Mouse (Mus musculus) lung, adult 10 weeks (tissue): Measurements from ENCODE around the gene Gm13290. TPM values are rescaled to one million over a fixed set of nuclear protein-coding genes. Genes with fewer than 3 reads are reported as not detected.

Experiments used
- polyA plus RNA-seq: library from polyadenylated mRNA; stranded (reverse); fragments of 350-450 nt; fragmentation: Illumina TruSeq; extraction: RNeasy Lipid Tissue Mini Kit (QIAGEN cat#74804); gene quantifications from one replicate; pipeline ENCODE4 v1.2.3, GENCODE M21; 2014; ENCODE audit warnings: low read depth, low replicate concordance; ENCODE audit not compliant: insufficient read depth

Gm13290 gene
- polyA plus RNA-seq, result not detected

GRCm38 (mm10) chr4:88773534-88773933 is at the start of gene Gm13290:
Gm13290 (plus strand) TSS chr4:88773834.

GRCm38 (mm10) chr4:88754818-88755340 is 18.8 kb upstream of the Gm13290 start, which contains the start of gene Gm13271:
Gm13271 (plus strand) TSS chr4:88754868.

GRCm38 (mm10) chr4:88759610-88760268 is 13.9 kb upstream of the Gm13290 start, which contains the start of gene Gm13283:
Gm13283 (plus strand) TSS chr4:88760119.

GRCm38 (mm10) chr4:88776622-88777021 is 3.0 kb downstream of the Gm13290 start, which contains the start of gene Gm13289:
Gm13289 (plus strand) TSS chr4:88776922.

GRCm38 (mm10) chr4:88779550-88779949 is 5.9 kb downstream of the Gm13290 start, which contains the start of gene Gm13272:
Gm13272 (plus strand) TSS chr4:88779850.

GRCm38 (mm10) chr4:88781831-88782230 is 8.2 kb downstream of the Gm13290 start, which contains the start of gene Ifnz:
Ifnz (plus strand) TSS chr4:88782131.

GRCm38 (mm10) chr4:88785409-88785808 is 11.8 kb downstream of the Gm13290 start, which contains the start of gene Gm13276:
Gm13276 (plus strand) TSS chr4:88785709.

GRCm38 (mm10) chr4:88788402-88788801 is 14.8 kb downstream of the Gm13290 start, which contains the start of gene Gm13277:
Gm13277 (plus strand) TSS chr4:88788632.

GRCm38 (mm10) chr4:88791250-88791649 is 17.6 kb downstream of the Gm13290 start, which contains the start of gene Gm13278:
Gm13278 (plus strand) TSS chr4:88791550.

GRCm38 (mm10) chr4:88793936-88794675 is 20.5 kb downstream of the Gm13290 start, which contains the start of gene Gm13275:
Gm13275 (plus strand) TSS chr4:88794487.

GRCm38 (mm10) chr4:88797097-88797496 is 23.5 kb downstream of the Gm13290 start, which contains the start of gene Gm13279:
Gm13279 (plus strand) TSS chr4:88797397.

GRCm38 (mm10) chr4:88799365-88799764 is 25.7 kb downstream of the Gm13290 start, which contains the start of gene Gm13285:
Gm13285 (plus strand) TSS chr4:88799665.

GRCm38 (mm10) chr4:88802954-88803353 is 29.3 kb downstream of the Gm13290 start, which contains the start of gene Gm13287:
Gm13287 (plus strand) TSS chr4:88803254.

GRCm38 (mm10) chr4:88805231-88805630 is 31.6 kb downstream of the Gm13290 start, which contains the start of gene Gm13288:
Gm13288 (plus strand) TSS chr4:88805531.

GRCm38 (mm10) chr4:88815928-88816327 is 42.3 kb downstream of the Gm13290 start, which contains the start of gene Ifna7:
Ifna7 (plus strand) TSS chr4:88816228.

GRCm38 (mm10) chr4:88819659-88820058 is 46.0 kb downstream of the Gm13290 start, which contains the start of gene Ifna11:
Ifna11 (plus strand) TSS chr4:88819959.

Other genes with a start within 250 kb of the Gm13290 start
- not detected for gene Ifna15, start 215.6 kb upstream of the Gm13290 start, polyA plus RNA-seq
- not detected for gene Ifna14, start 202.0 kb upstream of the Gm13290 start, polyA plus RNA-seq
- not detected for gene Ifna9, start 181.4 kb upstream of the Gm13290 start, polyA plus RNA-seq
- gene Ifna12, start 170.5 kb upstream of the Gm13290 start, polyA plus RNA-seq, result not detected
- gene C87499, start 139.4 kb upstream of the Gm13290 start, polyA plus RNA-seq, result not detected
- gene Ifna13, start 129.4 kb upstream of the Gm13290 start, polyA plus RNA-seq, result not detected
- not detected for gene Ifna16, start 96.9 kb upstream of the Gm13290 start, polyA plus RNA-seq
- gene Ifna2, start 89.9 kb upstream of the Gm13290 start, polyA plus RNA-seq, result not detected
- not detected for gene Ifnab, start 82.5 kb upstream of the Gm13290 start, polyA plus RNA-seq
- gene Gm26566, start 52.0 kb upstream of the Gm13290 start, polyA plus RNA-seq, result not detected
- 30.6 TPM for gene Klhl9, start 51.4 kb upstream of the Gm13290 start, polyA plus RNA-seq
- gene Gm13271, start 19.0 kb upstream of the Gm13290 start, polyA plus RNA-seq, result not detected
- not detected for gene Gm13283, start 13.7 kb upstream of the Gm13290 start, polyA plus RNA-seq
- gene Gm13289, start 3.1 kb downstream of the Gm13290 start, polyA plus RNA-seq, result not detected
- not detected for gene Gm13272, start 6.0 kb downstream of the Gm13290 start, polyA plus RNA-seq
- gene Ifnz, start 8.3 kb downstream of the Gm13290 start, polyA plus RNA-seq, result not detected
- gene Gm13276, start 11.9 kb downstream of the Gm13290 start, polyA plus RNA-seq, result not detected
- gene Gm13277, start 14.8 kb downstream of the Gm13290 start, polyA plus RNA-seq, result not detected
- not detected for gene Gm13278, start 17.7 kb downstream of the Gm13290 start, polyA plus RNA-seq
- not detected for gene Gm13275, start 20.7 kb downstream of the Gm13290 start, polyA plus RNA-seq
- gene Gm13279, start 23.6 kb downstream of the Gm13290 start, polyA plus RNA-seq, result not detected
- not detected for gene Gm13285, start 25.8 kb downstream of the Gm13290 start, polyA plus RNA-seq
- gene Gm13287, start 29.4 kb downstream of the Gm13290 start, polyA plus RNA-seq, result not detected
- gene Gm13288, start 31.7 kb downstream of the Gm13290 start, polyA plus RNA-seq, result not detected
- not detected for gene Ifna7, start 42.4 kb downstream of the Gm13290 start, polyA plus RNA-seq
- gene Ifna11, start 46.1 kb downstream of the Gm13290 start, polyA plus RNA-seq, result not detected
- gene Ifna6, start 53.6 kb downstream of the Gm13290 start, polyA plus RNA-seq, result not detected
- gene Ifna5, start 61.7 kb downstream of the Gm13290 start, polyA plus RNA-seq, result not detected
- not detected for gene Ifna4, start 68.0 kb downstream of the Gm13290 start, polyA plus RNA-seq
- gene Ifna1, start 76.3 kb downstream of the Gm13290 start, polyA plus RNA-seq, result not detected
- not detected for gene Ifne, start 106.4 kb downstream of the Gm13290 start, polyA plus RNA-seq